Mouse (Mus musculus) liver, adult 10 weeks (tissue): ENCODE data around the gene Plekhg3. TPM values are rescaled to one million over a fixed set of nuclear protein-coding genes. Genes with fewer than 3 reads are reported as not detected.

Experiments
- polyA plus RNA-seq: library from polyadenylated mRNA; stranded (reverse); fragments of 350-450 nt; fragmentation: Illumina TruSeq; extraction: RNeasy Lipid Tissue Mini Kit (QIAGEN cat#74804); gene quantifications from one replicate; pipeline ENCODE4 v1.2.3, GENCODE M21; 2014; ENCODE audit warnings: low read depth, low replicate concordance

Plekhg3 gene
- polyA plus RNA-seq = 4.8 TPM

DNA sequence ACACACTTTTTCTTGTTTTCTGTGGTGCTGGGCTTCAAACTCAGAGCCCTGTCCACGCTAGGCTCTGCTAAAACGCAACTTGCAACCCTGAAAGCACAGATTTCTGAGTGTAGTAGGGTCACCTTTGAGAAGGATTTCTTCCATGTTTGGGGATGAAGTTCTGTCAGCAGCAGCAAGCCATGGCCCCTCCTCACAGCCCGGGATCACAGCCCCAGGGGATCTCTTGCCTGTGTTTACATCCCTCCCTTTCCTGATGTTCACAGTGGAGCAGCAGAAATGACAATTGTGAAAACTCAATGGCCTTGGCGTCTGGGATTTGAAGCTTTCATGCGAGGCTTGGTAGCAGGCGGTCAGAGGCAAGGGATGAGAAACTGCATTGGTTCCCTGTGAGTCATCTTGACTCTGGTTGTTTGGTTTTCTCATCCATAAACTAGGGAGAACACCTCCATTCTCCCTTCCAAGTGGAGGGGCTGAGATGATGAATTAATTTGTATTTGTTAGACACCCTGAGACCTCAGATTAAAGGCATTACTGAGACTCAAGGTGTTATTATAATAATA lies at the start of gene Plekhg3:
Gene Plekhg3, plus strand, starts transcription at position 312 of the 560 bp plus-strand sequence.

Other genes with a start within 250 kb of the Plekhg3 start
- 0.56 TPM for gene Akap5, start 206.0 kb upstream of the Plekhg3 start, polyA plus RNA-seq
- gene Zbtb25, start 161.3 kb upstream of the Plekhg3 start, polyA plus RNA-seq = 6.9 TPM
- 3.5 TPM for gene Zbtb1, start 160.6 kb upstream of the Plekhg3 start, polyA plus RNA-seq
- gene Hspa2, start 126.7 kb upstream of the Plekhg3 start, polyA plus RNA-seq = 0.48 TPM
- gene Ppp1r36, start 113.4 kb upstream of the Plekhg3 start, polyA plus RNA-seq = not detected
- 0.11 TPM for gene Sptb, start 179.7 kb downstream of the Plekhg3 start, polyA plus RNA-seq
- gene Churc1, start 234.6 kb downstream of the Plekhg3 start, polyA plus RNA-seq = 62.0 TPM
- 1.0 TPM for gene Fntb, start 234.7 kb downstream of the Plekhg3 start, polyA plus RNA-seq